Mouse (Mus musculus): ENCODE measurements around the gene 1700122O11Rik.

DNA sequence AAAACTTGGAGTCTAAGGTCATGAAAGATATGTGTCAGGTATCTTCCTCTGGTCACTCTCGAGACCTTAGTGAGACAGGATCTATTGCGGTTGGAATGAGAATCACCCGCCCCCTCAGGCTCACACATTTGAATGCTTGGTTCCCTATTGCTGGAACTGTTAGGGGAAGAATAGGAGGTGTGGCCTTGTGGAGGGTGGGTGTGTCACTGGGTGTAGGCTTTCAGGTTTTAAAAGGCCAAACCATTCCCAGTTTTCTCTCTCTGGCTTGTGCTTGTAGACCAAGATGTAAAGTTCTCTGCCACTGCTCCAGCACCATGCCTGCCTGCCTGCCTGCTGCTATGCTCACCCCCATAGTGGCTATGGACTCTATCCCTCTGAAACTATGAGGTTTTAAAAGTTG lies 42.5 kb upstream of the 1700122O11Rik start:
- TF ChIP-seq CTCF (conservative IDR thresholded peaks at IDR 0.05; ENCODE audit: low read length) (no peak), NANOG (IDR thresholded peaks at IDR 0.05; ENCODE audit: borderline replicate concordance, low read length) (no peak)

Measured in E14TG2a.4 (cell line).